Mouse (Mus musculus): ENCODE measurements around the gene Syngr2.

DNA sequence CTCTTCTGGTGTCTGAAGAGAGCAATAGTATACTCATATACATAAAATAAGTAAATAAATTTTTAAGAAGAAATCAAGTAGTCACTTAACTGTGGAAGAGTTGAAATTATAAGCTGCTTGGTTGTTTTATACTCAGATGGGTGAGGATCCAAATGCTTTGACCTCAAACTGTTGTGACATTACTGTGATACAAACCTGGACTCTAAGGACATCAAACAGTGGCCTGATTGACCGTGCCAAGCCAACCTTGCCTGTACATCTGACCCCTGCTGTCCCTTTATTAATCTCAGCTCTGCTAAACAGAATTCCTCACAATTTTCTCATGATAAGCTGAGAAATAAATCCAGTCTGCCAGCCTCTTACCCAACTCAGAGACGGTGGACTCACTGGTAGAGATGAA is 36.2 kb downstream of the Syngr2 start:
- no peak for TF ChIP-seq GATA1 (IDR thresholded peaks at IDR 0.05; ENCODE audit: borderline replicate concordance, low read length)
- no peak for TF ChIP-seq FLI1 (IDR thresholded peaks at IDR 0.05; ENCODE audit: low read length)
